Mouse (Mus musculus): ENCODE measurements around the gene Gm11037. TPM values are rescaled to one million over a fixed set of nuclear protein-coding genes. Genes with fewer than 3 reads are reported as not detected.

Gene Gm11037
- polyA plus RNA-seq, 1 experiment from 2014 or later: not detected

DNA sequence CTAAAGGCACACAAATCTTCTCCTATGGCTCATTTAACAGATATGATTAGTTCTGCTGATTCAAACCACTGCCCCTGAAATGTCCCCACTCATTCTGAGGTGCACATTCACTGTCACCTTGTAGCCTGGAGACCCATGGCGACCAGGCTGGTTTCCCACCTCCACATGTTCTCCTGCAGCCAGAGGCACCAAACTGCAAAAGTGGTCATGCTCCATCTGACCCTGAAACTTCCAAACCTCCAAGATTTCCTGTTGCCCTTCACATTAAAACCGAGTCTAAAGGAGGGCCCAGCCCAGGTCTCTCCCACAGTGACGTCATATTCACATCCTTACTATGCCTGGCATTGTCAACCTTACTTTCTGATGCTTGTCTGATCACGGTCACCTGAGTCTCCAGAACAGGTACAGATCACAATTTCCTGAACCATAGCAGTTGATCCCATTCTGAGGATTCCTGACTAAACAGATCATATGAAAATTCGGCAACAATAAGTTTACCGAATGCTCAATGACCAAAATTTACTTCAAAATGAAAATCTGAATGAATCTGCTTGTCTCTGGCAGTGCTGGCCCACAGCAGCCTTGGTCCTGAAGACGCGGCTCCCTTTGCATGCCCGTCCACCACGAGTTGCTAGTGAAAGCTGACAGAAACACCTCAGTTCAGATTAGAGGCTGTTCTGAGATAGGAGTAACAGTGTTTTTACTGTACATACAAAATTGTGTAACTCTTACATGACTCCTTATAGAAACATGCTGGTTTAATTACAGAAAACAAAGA, 997 bp upstream of the Gm11037 start:
- WGBS: 87% methylated on average over 10 of the region's 10 CpGs
- peaks cover 21% of the 10 kb centered on the region; the same call in 1 of the 2 replicates for H3K36me3 ChIP-seq (ENCODE audit: control insufficient read depth, insufficient read depth, low read length)
- ATAC-seq (replicated peaks; ENCODE audit: low FRiP score, low TSS enrichment, low read depth) (no peak), DNase-seq (ENCODE audit: low spot score) (no peak)
- no peak overlapping the region for H3K4me3 ChIP-seq (ENCODE audit: low read depth, low read length)
- H3K27ac ChIP-seq (ENCODE audit: low read depth): no peak overlapping the region
- H3K4me2 ChIP-seq (ENCODE audit: low read length): no peak overlapping the region
- no peaks in the 10 kb centered on the region for H3K9me3 ChIP-seq (ENCODE audit: control insufficient read depth, low read length)
- peaks cover 9% of the 10 kb centered on the region for H3K4me1 ChIP-seq (replicated peaks; ENCODE audit: control insufficient read depth, insufficient read depth, low read length)
- no peak overlapping the region for H3K9ac ChIP-seq (ENCODE audit: low read length)
- no peaks in the 10 kb centered on the region for H3K27me3 ChIP-seq (replicated peaks; ENCODE audit: control insufficient read depth, insufficient read depth, low read length)

DNA sequence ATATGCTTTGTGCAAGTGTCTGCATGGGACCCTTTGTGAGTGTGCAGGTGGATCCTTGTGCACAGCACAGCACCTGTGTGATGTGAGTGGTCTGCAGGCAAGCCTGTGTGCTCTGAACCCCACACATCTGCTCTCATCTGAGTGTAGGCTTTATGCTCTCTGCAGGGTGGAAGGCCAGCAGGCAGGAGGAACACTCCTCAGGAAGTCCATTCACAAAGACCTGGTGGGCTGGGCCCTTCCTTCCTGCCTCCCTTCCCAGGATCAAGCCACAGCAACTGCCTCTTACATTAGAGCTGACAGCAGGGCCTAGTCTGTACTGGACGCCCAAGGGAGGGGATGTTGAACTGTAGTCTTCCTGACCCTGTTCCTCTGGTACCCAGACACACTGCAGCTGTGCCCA, 1.1 kb downstream of the Gm11037 start:
- Histone ChIP-seq H3K4me3 (ENCODE audit: low read depth, low read length) (no peak overlapping the region), H3K9ac (ENCODE audit: low read length) (no peak overlapping the region), H3K27ac (ENCODE audit: low read depth) (no peak overlapping the region), H3K27me3 (replicated peaks; ENCODE audit: control insufficient read depth, insufficient read depth, low read length) (no peaks in the 10 kb centered on the region), H3K4me1 (replicated peaks; ENCODE audit: control insufficient read depth, insufficient read depth, low read length) (no peaks in the 10 kb centered on the region), H3K4me2 (ENCODE audit: low read length) (no peak overlapping the region), H3K9me3 (ENCODE audit: control insufficient read depth, low read length) (no peaks in the 10 kb centered on the region), H3K36me3 (ENCODE audit: control insufficient read depth, insufficient read depth, low read length) (peaks cover 28% of the 10 kb centered on the region; the same call in 1 of the 2 replicates)
- 65% methylated on average over 1 of the region's 1 CpGs for WGBS
- DNase-seq (ENCODE audit: low spot score) (no peak), ATAC-seq (replicated peaks; ENCODE audit: low FRiP score, low TSS enrichment, low read depth) (no peak)

DNA sequence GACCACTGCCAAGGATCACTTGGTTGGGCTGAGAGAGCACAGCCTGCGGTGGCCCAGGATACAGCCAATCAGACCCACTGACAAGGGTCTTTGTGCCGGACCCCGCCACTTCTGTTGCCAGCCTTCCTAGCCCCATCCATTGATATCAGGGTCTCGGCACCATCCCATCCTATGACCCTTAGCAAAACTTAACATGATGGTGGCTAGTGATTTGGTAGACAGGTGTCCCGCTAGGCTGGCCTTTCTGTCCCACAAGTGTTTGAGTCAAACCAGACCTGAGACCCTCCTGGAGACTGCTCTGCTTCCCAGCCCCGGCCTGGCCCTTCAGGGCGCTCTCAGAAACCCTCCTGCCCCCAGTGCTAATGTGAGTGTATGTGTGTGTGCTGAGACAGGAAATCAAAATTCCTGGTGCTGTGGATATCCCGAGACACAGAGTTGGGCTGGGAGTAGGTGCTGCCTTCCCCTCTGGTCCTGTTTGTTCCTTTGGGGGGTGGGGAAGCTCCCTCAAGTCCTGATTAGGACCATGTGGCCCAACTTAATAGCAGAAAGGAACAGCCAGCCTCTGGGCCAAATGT, 1.6 kb downstream of the Gm11037 start:
- Histone ChIP-seq H3K9me3 (ENCODE audit: control insufficient read depth, low read length) (no peaks in the 10 kb centered on the region), H3K27ac (ENCODE audit: low read depth) (no peak overlapping the region), H3K4me2 (ENCODE audit: low read length) (no peak overlapping the region), H3K27me3 (replicated peaks; ENCODE audit: control insufficient read depth, insufficient read depth, low read length) (no peaks in the 10 kb centered on the region), H3K4me3 (ENCODE audit: low read depth, low read length) (no peak overlapping the region), H3K4me1 (replicated peaks; ENCODE audit: control insufficient read depth, insufficient read depth, low read length) (no peaks in the 10 kb centered on the region), H3K9ac (ENCODE audit: low read length) (no peak overlapping the region), H3K36me3 (ENCODE audit: control insufficient read depth, insufficient read depth, low read length) (peaks cover 28% of the 10 kb centered on the region; the same call in 1 of the 2 replicates)
- ATAC-seq (replicated peaks; ENCODE audit: low FRiP score, low TSS enrichment, low read depth): no peak
- WGBS: 82% methylated on average over 8 of the region's 8 CpGs
- no peak for DNase-seq (ENCODE audit: low spot score)

DNA sequence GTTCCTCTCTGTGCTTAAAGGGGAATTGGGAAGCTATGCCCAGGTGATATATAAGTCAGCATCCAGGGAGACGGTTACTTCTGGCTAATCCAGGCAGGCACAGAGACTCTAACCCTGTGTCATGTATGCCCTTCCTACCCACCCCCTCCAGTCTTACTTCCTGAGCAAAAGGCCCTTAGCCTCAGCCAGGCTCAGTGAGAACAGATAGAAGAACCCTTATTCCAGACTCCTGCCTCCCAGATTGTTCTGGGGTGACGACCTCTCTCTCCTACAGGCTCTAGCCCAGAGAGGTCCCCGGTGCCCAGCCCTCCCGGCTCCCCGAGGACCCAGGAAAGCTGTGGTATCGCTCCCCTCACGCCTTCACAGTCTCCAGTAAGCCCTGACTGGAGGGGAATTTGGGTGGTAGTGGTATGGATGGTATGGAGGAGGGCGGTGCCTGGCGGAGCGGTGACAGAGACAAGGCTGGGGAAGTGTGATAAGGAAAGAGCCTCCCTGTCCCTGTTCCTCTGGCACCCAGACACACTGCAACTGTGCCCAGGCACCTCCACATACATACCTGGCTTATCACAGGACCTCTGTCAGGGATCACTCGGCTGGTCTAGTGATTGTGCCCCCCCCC, 2.3 kb downstream of the Gm11037 start:
- peaks cover 29% of the 10 kb centered on the region; the same call in 1 of the 2 replicates for H3K36me3 ChIP-seq (ENCODE audit: control insufficient read depth, insufficient read depth, low read length)
- H3K9me3 ChIP-seq (ENCODE audit: control insufficient read depth, low read length): no peaks in the 10 kb centered on the region
- DNase-seq (ENCODE audit: low spot score) (no peak), ATAC-seq (replicated peaks; ENCODE audit: low FRiP score, low TSS enrichment, low read depth) (no peak; the same call in 1 of the 2 replicates)
- WGBS: 61% methylated on average over 11 of the region's 11 CpGs
- H3K27me3 ChIP-seq (replicated peaks; ENCODE audit: control insufficient read depth, insufficient read depth, low read length): no peaks in the 10 kb centered on the region
- no peak overlapping the region for H3K27ac ChIP-seq (ENCODE audit: low read depth)
- no peak overlapping the region for H3K4me2 ChIP-seq (ENCODE audit: low read length)
- H3K4me1 ChIP-seq (replicated peaks; ENCODE audit: control insufficient read depth, insufficient read depth, low read length): no peaks in the 10 kb centered on the region
- no peak overlapping the region for H3K4me3 ChIP-seq (ENCODE audit: low read depth, low read length)
- H3K9ac ChIP-seq (ENCODE audit: low read length): no peak overlapping the region

DNA sequence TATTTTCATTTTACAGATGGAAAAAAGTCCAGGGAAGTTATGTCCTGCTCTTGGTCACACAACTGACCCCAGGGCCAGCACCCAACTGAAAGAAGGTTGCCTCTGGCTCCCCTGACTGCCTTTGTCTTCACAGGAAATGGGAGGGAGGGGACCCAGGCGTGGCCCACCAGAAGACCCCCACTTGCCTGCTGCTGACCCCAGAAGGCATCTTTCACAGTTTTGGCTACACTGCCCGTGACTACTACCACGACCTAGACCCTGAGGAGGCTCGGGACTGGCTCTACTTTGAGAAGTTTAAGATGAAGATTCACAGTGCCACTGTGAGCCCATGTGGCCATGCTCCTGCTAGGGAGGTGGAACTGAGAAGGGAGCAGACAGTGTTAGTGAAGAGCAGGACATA, 5.0 kb downstream of the Gm11037 start:
- no peaks in the 10 kb centered on the region; the same call in 1 of the 2 replicates for H3K4me1 ChIP-seq (replicated peaks; ENCODE audit: control insufficient read depth, insufficient read depth, low read length)
- no peak overlapping the region for H3K9ac ChIP-seq (ENCODE audit: low read length)
- H3K36me3 ChIP-seq (ENCODE audit: control insufficient read depth, insufficient read depth, low read length): peaks cover 37% of the 10 kb centered on the region
- no peaks in the 10 kb centered on the region for H3K27me3 ChIP-seq (replicated peaks; ENCODE audit: control insufficient read depth, insufficient read depth, low read length)
- H3K4me3 ChIP-seq (ENCODE audit: low read depth, low read length): no peak overlapping the region
- ATAC-seq (replicated peaks; ENCODE audit: low FRiP score, low TSS enrichment, low read depth): no peak
- no peak overlapping the region for H3K27ac ChIP-seq (ENCODE audit: low read depth)
- no peak overlapping the region for H3K4me2 ChIP-seq (ENCODE audit: low read length)
- no peak for DNase-seq (ENCODE audit: low spot score)
- no peaks in the 10 kb centered on the region for H3K9me3 ChIP-seq (ENCODE audit: control insufficient read depth, low read length)
- WGBS: 83% methylated on average over 4 of the region's 4 CpGs

DNA sequence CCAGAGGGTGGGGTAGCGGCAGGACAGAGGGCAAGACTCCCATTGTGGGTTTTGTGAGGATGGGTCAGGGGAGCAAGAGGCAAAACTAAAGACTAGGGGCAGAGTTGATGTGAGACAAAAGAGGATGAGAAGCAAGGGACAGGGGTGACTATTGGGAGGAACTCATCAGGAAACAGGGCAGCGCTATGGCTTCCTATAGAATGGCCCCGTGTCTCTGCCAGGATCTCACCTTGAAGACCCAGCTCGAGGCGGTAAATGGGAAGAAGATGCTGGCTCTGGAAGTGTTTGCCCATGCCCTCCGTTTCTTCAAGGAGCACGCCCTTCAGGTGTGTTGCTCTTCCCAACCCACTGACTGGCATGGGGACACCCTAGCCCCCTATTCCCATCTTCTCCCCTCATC, 5.5 kb downstream of the Gm11037 start:
- no peaks in the 10 kb centered on the region; the same call in 1 of the 2 replicates for H3K4me1 ChIP-seq (replicated peaks; ENCODE audit: control insufficient read depth, insufficient read depth, low read length)
- 96% methylated on average over 7 of the region's 7 CpGs for WGBS
- H3K4me3 ChIP-seq (ENCODE audit: low read depth, low read length): no peak overlapping the region
- H3K27ac ChIP-seq (ENCODE audit: low read depth): no peak overlapping the region
- peaks cover 41% of the 10 kb centered on the region for H3K36me3 ChIP-seq (ENCODE audit: control insufficient read depth, insufficient read depth, low read length)
- H3K9ac ChIP-seq (ENCODE audit: low read length): no peak overlapping the region
- DNase-seq (ENCODE audit: low spot score) (no peak), ATAC-seq (replicated peaks; ENCODE audit: low FRiP score, low TSS enrichment, low read depth) (no peak)
- no peaks in the 10 kb centered on the region for H3K27me3 ChIP-seq (replicated peaks; ENCODE audit: control insufficient read depth, insufficient read depth, low read length)
- no peak overlapping the region for H3K4me2 ChIP-seq (ENCODE audit: low read length)
- H3K9me3 ChIP-seq (ENCODE audit: control insufficient read depth, low read length): no peaks in the 10 kb centered on the region

DNA sequence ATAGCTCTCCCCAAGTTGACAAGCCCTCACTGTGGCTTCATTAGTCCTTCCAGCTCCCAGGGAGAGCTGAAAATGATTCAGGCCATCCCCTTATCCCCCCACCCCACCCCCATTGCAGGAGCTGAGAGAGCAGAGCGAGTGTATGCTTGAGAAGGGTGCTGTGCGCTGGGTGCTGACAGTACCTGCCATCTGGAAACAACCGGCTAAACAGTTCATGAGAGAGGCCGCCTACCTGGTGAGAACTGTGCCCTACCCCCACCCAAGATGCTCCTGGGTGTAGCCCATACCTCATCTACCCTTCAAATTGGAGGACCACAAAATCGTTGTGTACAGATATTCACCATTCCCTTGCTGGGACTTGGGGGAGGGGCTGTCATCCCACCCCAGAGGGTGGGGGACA, 6.0 kb downstream of the Gm11037 start:
- WGBS: 90% methylated on average over 5 of the region's 5 CpGs
- Histone ChIP-seq H3K9me3 (ENCODE audit: control insufficient read depth, low read length) (no peaks in the 10 kb centered on the region), H3K36me3 (ENCODE audit: control insufficient read depth, insufficient read depth, low read length) (peaks cover 38% of the 10 kb centered on the region), H3K9ac (ENCODE audit: low read length) (no peak overlapping the region), H3K4me1 (replicated peaks; ENCODE audit: control insufficient read depth, insufficient read depth, low read length) (no peaks in the 10 kb centered on the region; the same call in 1 of the 2 replicates), H3K4me3 (ENCODE audit: low read depth, low read length) (no peak overlapping the region), H3K27me3 (replicated peaks; ENCODE audit: control insufficient read depth, insufficient read depth, low read length) (no peaks in the 10 kb centered on the region), H3K4me2 (ENCODE audit: low read length) (no peak overlapping the region), H3K27ac (ENCODE audit: low read depth) (no peak overlapping the region)
- DNase-seq (ENCODE audit: low spot score) (no peak), ATAC-seq (replicated peaks; ENCODE audit: low FRiP score, low TSS enrichment, low read depth) (no peak)

DNA sequence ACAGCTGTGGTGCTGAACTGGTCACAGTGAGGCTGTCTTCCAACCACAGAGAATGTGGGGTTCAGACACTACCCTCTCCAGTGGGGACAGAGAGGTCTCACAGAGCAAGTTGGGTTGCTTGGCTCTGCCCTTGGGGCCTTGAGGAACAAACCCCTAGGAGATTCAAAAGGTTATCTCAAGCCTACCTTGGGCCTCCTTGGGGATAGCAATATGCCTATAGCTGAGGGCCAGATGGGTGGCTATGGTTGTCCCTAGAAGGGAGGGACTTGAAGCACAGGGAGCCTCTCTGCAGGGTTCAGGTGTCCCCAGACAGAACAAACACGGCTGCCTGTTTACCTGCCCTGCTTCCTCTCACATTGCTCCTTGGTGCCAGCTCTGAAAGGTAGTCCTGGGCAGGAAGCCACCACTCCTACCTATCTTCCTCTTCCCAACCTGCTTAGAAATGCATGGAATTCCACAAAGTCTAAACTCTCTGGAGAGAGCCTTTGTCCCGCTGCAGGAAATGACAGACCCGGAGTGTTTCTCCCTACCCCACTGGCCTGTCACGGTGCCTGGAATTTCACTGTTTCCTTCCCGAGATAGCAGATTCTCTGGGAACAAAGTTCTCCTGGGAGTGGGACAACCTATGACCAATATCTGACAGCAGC, 6.7 kb downstream of the Gm11037 start:
- DNase-seq (ENCODE audit: low spot score) (no peak), ATAC-seq (replicated peaks; ENCODE audit: low FRiP score, low TSS enrichment, low read depth) (no peak)
- peaks cover 40% of the 10 kb centered on the region for H3K36me3 ChIP-seq (ENCODE audit: control insufficient read depth, insufficient read depth, low read length)
- no peak overlapping the region for H3K9ac ChIP-seq (ENCODE audit: low read length)
- H3K27me3 ChIP-seq (replicated peaks; ENCODE audit: control insufficient read depth, insufficient read depth, low read length): no peaks in the 10 kb centered on the region
- H3K4me3 ChIP-seq (ENCODE audit: low read depth, low read length): no peak overlapping the region
- H3K27ac ChIP-seq (ENCODE audit: low read depth): no peak overlapping the region
- H3K4me1 ChIP-seq (replicated peaks; ENCODE audit: control insufficient read depth, insufficient read depth, low read length): no peaks in the 10 kb centered on the region; the same call in 1 of the 2 replicates
- no peaks in the 10 kb centered on the region for H3K9me3 ChIP-seq (ENCODE audit: control insufficient read depth, low read length)
- H3K4me2 ChIP-seq (ENCODE audit: low read length): no peak overlapping the region
- WGBS: 32% methylated on average over 5 of the region's 5 CpGs

All from intestine, embryonic 14.5 days (tissue).